24 mouse cellular contexts compared by ENCODE assay signal in the genomic region with DNA sequence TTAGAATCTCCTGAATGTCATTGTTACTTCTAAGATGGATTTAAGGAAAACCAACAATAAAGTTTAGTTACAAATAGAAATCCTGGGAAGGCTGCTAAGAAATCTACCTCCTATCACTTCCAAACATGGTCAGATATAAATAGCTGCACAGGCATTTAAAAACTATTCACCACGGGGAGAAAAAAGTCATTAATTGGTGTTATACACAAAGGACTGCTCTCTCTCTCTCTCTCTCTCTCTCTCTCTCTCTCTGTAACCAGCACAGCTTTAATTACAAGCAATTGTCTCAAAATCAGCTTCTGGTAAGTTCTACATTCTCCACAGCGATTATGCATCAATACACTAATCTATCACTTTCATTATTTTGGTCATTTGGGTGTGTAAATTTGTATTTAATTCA.
DNase-seq lines count a peak whose midpoint lies in the region; ATAC-seq and TF ChIP-seq lines count a peak whose summit lies in the region.
"Had no signal": no experiment of that assay in that cellular context is flagged by ENCODE, and none has a peak within 500 bp of the region (broad histone marks: within the 10 kb centered on the region; RNA-seq: fewer than 3 reads in every experiment).

No protein-coding gene starts in this region.

- no peaks in the 10 kb centered on the region; the same call in 1 of the 2 replicates for H3K4me1 ChIP-seq in forebrain, embryonic 14.5 days (ENCODE audit: control insufficient read depth, insufficient read depth, low read length)
- H3K4me1 ChIP-seq in forebrain, embryonic 12.5 days, result no peaks in the 10 kb centered on the region
- no peaks in the 10 kb centered on the region for H3K4me1 ChIP-seq in midbrain, embryonic 11.5 days (ENCODE audit: control insufficient read depth, insufficient read depth, low read length)
- no peaks in the 10 kb centered on the region for H3K4me1 ChIP-seq in midbrain, embryonic 15.5 days
- H3K4me1 ChIP-seq in hindbrain, embryonic 10.5 days (replicated peaks), result no peaks in the 10 kb centered on the region

- no peak overlapping the region for H3K27ac ChIP-seq in forebrain, embryonic 14.5 days (ENCODE audit: low read depth, low read length)
- H3K27ac ChIP-seq in forebrain, embryonic 12.5 days, result no peak overlapping the region
- H3K27ac ChIP-seq in midbrain, embryonic 11.5 days (ENCODE audit: low read depth, low read length), result no peak overlapping the region
- no peak overlapping the region for H3K27ac ChIP-seq in midbrain, embryonic 15.5 days
- H3K27ac ChIP-seq in hindbrain, embryonic 10.5 days, result no peak overlapping the region

- no peak for TF ChIP-seq CTCF in brain, embryonic 14.5 days (IDR thresholded peaks at IDR 0.05; ENCODE audit: borderline replicate concordance, extremely low read depth, insufficient read depth, insufficient read length)

- no peak overlapping the region for H3K4me3 ChIP-seq in forebrain, embryonic 14.5 days (ENCODE audit: low read depth, low read length)
- no peak overlapping the region for H3K4me3 ChIP-seq in forebrain, embryonic 12.5 days (replicated peaks)
- no peak overlapping the region for H3K4me3 ChIP-seq in midbrain, embryonic 11.5 days (ENCODE audit: low read depth, low read length)
- no peak overlapping the region for H3K4me3 ChIP-seq in midbrain, embryonic 15.5 days
- no peak overlapping the region for H3K4me3 ChIP-seq in hindbrain, embryonic 10.5 days

- 3% methylated on average over 2 of the region's 2 CpGs for WGBS in forebrain, embryonic 14.5 days
- 14% methylated on average over 2 of the region's 2 CpGs for WGBS in forebrain, embryonic 12.5 days
- 63% methylated on average over 2 of the region's 2 CpGs for WGBS in midbrain, embryonic 11.5 days
- WGBS in midbrain, embryonic 15.5 days, result 54% methylated on average over 2 of the region's 2 CpGs
- WGBS in hindbrain, embryonic 10.5 days, result 71% methylated on average over 2 of the region's 2 CpGs

- no peaks in the 10 kb centered on the region for H3K36me3 ChIP-seq in forebrain, embryonic 14.5 days (ENCODE audit: control insufficient read depth, insufficient read depth, low read length)
- no peaks in the 10 kb centered on the region for H3K36me3 ChIP-seq in forebrain, embryonic 12.5 days (replicated peaks)
- H3K36me3 ChIP-seq in midbrain, embryonic 11.5 days (ENCODE audit: control insufficient read depth, insufficient read depth, low read length), result no peaks in the 10 kb centered on the region
- H3K36me3 ChIP-seq in midbrain, embryonic 15.5 days (replicated peaks), result no peaks in the 10 kb centered on the region
- H3K36me3 ChIP-seq in hindbrain, embryonic 10.5 days, result no peaks in the 10 kb centered on the region
- H3K36me3 ChIP-seq: G1E had no signal

- DNase-seq in forebrain, embryonic 14.5 days (ENCODE audit: low spot score), result peak; percentile 45
- peak; percentile 69 for DNase-seq in midbrain, embryonic 11.5 days (ENCODE audit: low spot score, missing footprints)
- DNase-seq in Muller cell, postnatal 12 days (ENCODE audit: inconsistent ontology term), result peak; percentile 16
- DNase-seq in brain, embryonic 14.5 days (ENCODE audit: low read depth), result peak; percentile 51
- DNase-seq in right cerebral cortex, postnatal 4 days, result no peak
- DNase-seq in hindbrain, embryonic 10.5 days (ENCODE audit: low spot score), result no peak
- DNase-seq: adrenal gland, adult 2 months; adrenal gland, adult 8-10 months; adrenal gland, postnatal 10 days; adrenal gland, postnatal 14 days; adrenal gland, postnatal 25 days; adrenal gland, postnatal 36 days; B cell, adult 2 months; cerebellum, adult 11 months; cerebellum, adult 11-12 months; cerebellum, adult 18-20 months; cerebellum, adult 2 months had no signal

- ATAC-seq in forebrain, embryonic 14.5 days, result no peak
- ATAC-seq in forebrain, embryonic 12.5 days (ENCODE audit: low FRiP score), result no peak
- no peak for ATAC-seq in midbrain, embryonic 11.5 days (ENCODE audit: low FRiP score)
- no peak for ATAC-seq in midbrain, embryonic 15.5 days (replicated peaks)
- ATAC-seq: activated CD4-positive, CD25-positive, alpha-beta regulatory T cell, adult 4 months; CD4-positive, CD25-positive, alpha-beta regulatory T cell, adult 4 months; Patski had no signal

- no peak overlapping the region for H3K4me2 ChIP-seq in forebrain, embryonic 14.5 days (ENCODE audit: low read length)
- H3K4me2 ChIP-seq in forebrain, embryonic 12.5 days, result no peak overlapping the region
- no peak overlapping the region for H3K4me2 ChIP-seq in midbrain, embryonic 11.5 days
- no peak overlapping the region for H3K4me2 ChIP-seq in midbrain, embryonic 15.5 days

- H3K27me3 ChIP-seq in forebrain, embryonic 14.5 days (replicated peaks; ENCODE audit: control insufficient read depth, insufficient read depth, low read length), result no peaks in the 10 kb centered on the region
- H3K27me3 ChIP-seq in forebrain, embryonic 12.5 days, result 0 out of 2 replicates have a peak, but pooled peaks cover 3% of the 10 kb centered on the region
- H3K27me3 ChIP-seq in midbrain, embryonic 11.5 days (ENCODE audit: control insufficient read depth, insufficient read depth, low read length), result no peaks in the 10 kb centered on the region
- no peaks in the 10 kb centered on the region for H3K27me3 ChIP-seq in midbrain, embryonic 15.5 days (replicated peaks)
- no peaks in the 10 kb centered on the region for H3K27me3 ChIP-seq in hindbrain, embryonic 10.5 days (ENCODE audit: insufficient read depth, poor library complexity, severe bottlenecking)
- H3K27me3 ChIP-seq: CH12.LX, Patski had no signal

- no peaks in the 10 kb centered on the region for H3K9me3 ChIP-seq in forebrain, embryonic 14.5 days (replicated peaks; ENCODE audit: control insufficient read depth, low read length)
- H3K9me3 ChIP-seq in forebrain, embryonic 12.5 days, result no peaks in the 10 kb centered on the region
- H3K9me3 ChIP-seq in midbrain, embryonic 11.5 days (ENCODE audit: control insufficient read depth, low read length), result no peaks in the 10 kb centered on the region
- H3K9me3 ChIP-seq in midbrain, embryonic 15.5 days, result no peaks in the 10 kb centered on the region
- no peaks in the 10 kb centered on the region for H3K9me3 ChIP-seq in hindbrain, embryonic 10.5 days
- H3K9me3 ChIP-seq: G1E had no signal

- H3K9ac ChIP-seq in forebrain, embryonic 14.5 days (ENCODE audit: low read length), result no peak overlapping the region
- H3K9ac ChIP-seq in forebrain, embryonic 12.5 days, result no peak overlapping the region
- no peak overlapping the region for H3K9ac ChIP-seq in midbrain, embryonic 11.5 days (ENCODE audit: low read length)
- no peak overlapping the region for H3K9ac ChIP-seq in midbrain, embryonic 15.5 days

- TF ChIP-seq POLR2A in brain, embryonic 14.5 days (IDR thresholded peaks at IDR 0.05; ENCODE audit: borderline replicate concordance, extremely low read depth, insufficient read depth, insufficient read length, poor library complexity, severe bottlenecking), result no peak

Comparison
In these comparisons a context has a peak if more than half of its experiments do, and no peak if none do; other contexts are left out.
1. DNase-seq: peak in forebrain, embryonic 14.5 days (single experiment), midbrain, embryonic 11.5 days (single experiment), Muller cell, postnatal 12 days (single experiment) and brain, embryonic 14.5 days (single experiment); none in right cerebral cortex, postnatal 4 days (single experiment) and hindbrain, embryonic 10.5 days (single experiment).